Mouse (Mus musculus) hindbrain, postnatal 0 days (tissue): ENCODE measurements around the gene Slc26a11. TPM values are rescaled to one million over a fixed set of nuclear protein-coding genes. Genes with fewer than 3 reads are reported as not detected.
A peak's percentile ranks its signal among the peaks of the same experiment; 100 is the strongest.

Experiments used
- ATAC-seq: fragments of 200-750 bp; cut with Nextera tagmentation; 2 replicates; pipeline ENCODE4 v1.8.0; 2017; ENCODE audit warnings: mild to moderate bottlenecking, moderate TSS enrichment, moderate library complexity
- DNase-seq: peaks from one replicate; pipeline ENCODE4 v3.0.0-alpha.2; 2015; ENCODE audit warnings: low spot score
- H3K27ac ChIP-seq: fragments of 300-500 bp; sonication (generic); 2 replicates; pipeline ENCODE4 v1.5.1; 2014; ENCODE audit warnings: mild to moderate bottlenecking
- H3K27me3 ChIP-seq: fragments of 300-500 bp; sonication (generic); 2 replicates; pipeline ENCODE4 v1.6.1; 2014; ENCODE audit warnings: low read length, mixed read lengths; ENCODE audit not compliant: insufficient read depth
- H3K36me3 ChIP-seq: fragments of 300-500 bp; sonication (generic); 2 replicates; pipeline ENCODE4 v1.6.1; 2014; ENCODE audit warnings: low read length, mixed read lengths; ENCODE audit not compliant: insufficient read depth
- H3K4me1 ChIP-seq: fragments of 300-500 bp; sonication (generic); 2 replicates; pipeline ENCODE4 v1.6.1; 2014; ENCODE audit warnings: antibody characterized with exemption, low read length, mixed read lengths; ENCODE audit not compliant: insufficient read depth
- H3K4me2 ChIP-seq: fragments of 300-500 bp; sonication (generic); 2 replicates; pipeline ENCODE4 v1.6.1; 2014; ENCODE audit warnings: low read depth, mild to moderate bottlenecking, low read length, moderate library complexity, mixed read lengths
- H3K4me3 ChIP-seq: fragments of 300-500 bp; sonication (generic); 2 replicates; pipeline ENCODE4 v1.5.1; 2014; ENCODE audit warnings: low read length
- H3K9ac ChIP-seq: fragments of 300-500 bp; sonication (generic); replicated peaks from 2 replicates; pipeline ENCODE4 v1.6.1; 2014; ENCODE audit warnings: mild to moderate bottlenecking, low read length, moderate library complexity, mixed read lengths
- H3K9me3 ChIP-seq: fragments of 300-500 bp; sonication (generic); 2 replicates; pipeline ENCODE4 v1.6.1; 2016; ENCODE audit warnings: low read length, mixed read lengths
- CTCF ChIP-seq: IDR thresholded peaks from 2 replicates; pipeline ENCODE4 v1.5.1; 2016; ENCODE audit warnings: antibody characterized with exemption, control low read depth, low read depth
- WGBS: fragments of 180-500 bp; shearing (Covaris S2); extraction: QIAGEN DNeasy Blood & Tissue Kit; methylation state at CpG from one replicate; pipeline ENCODE4 v1.1.7; 2014; 5-methylcytosine and 5-hydroxymethylcytosine counted together
- polyA plus RNA-seq: library from polyadenylated mRNA; unstranded; fragments of >200 nt; fragmentation: Nextera tagmentation; extraction: Ambion mirVana; gene quantifications from 2 replicates; pipeline ENCODE4 v1.2.1, GENCODE M21; 2015
- total RNA-seq: library from RNA; depleted of rRNA; stranded (reverse); fragments of >200 nt; gene quantifications from 2 replicates; pipeline ENCODE4 v1.2.3, GENCODE M21; 2014

The Slc26a11 gene
- total and polyA plus RNA-seq, 2 experiments from 2014 or later = 5.7 to 6.7 TPM

GRCm38 (mm10) chr11:119339637-119340036, 15.7 kb upstream of the Slc26a11 start:
- Histone ChIP-seq H3K36me3 (no peaks in the 10 kb centered on the region), H3K27ac (no peak overlapping the region), H3K9ac (no peak overlapping the region), H3K4me2 (no peak overlapping the region), H3K4me1 (no peaks in the 10 kb centered on the region), H3K4me3 (no peak overlapping the region), H3K27me3 (no peaks in the 10 kb centered on the region), H3K9me3 (no peaks in the 10 kb centered on the region)
- DNase-seq = peak; percentile 93
- 10% methylated on average over 5 of the region's 5 CpGs for WGBS
- peak; percentile 91 for TF ChIP-seq CTCF
- peak; percentile 65 for ATAC-seq

- H3K9me3 ChIP-seq = no peaks in the 10 kb centered on the region
- H3K4me1 ChIP-seq = no peaks in the 10 kb centered on the region
- no peak overlapping the region for H3K27ac ChIP-seq
- no peak for TF ChIP-seq CTCF
- ATAC-seq = no peak
- H3K36me3 ChIP-seq = no peaks in the 10 kb centered on the region
- no peaks in the 10 kb centered on the region for H3K27me3 ChIP-seq
- no peak overlapping the region for H3K4me3 ChIP-seq
- no peak overlapping the region for H3K4me2 ChIP-seq
- no peak for DNase-seq
- no peak overlapping the region for H3K9ac ChIP-seq
- WGBS = 84% methylated on average over 8 of the region's 8 CpGs
Observed at GRCm38 (mm10) chr11:119344178-119344577, 11.2 kb upstream of the Slc26a11 start.

GRCm38 (mm10) chr11:119344865-119345264, 10.5 kb upstream of the Slc26a11 start:
- no peaks in the 10 kb centered on the region for H3K4me1 ChIP-seq
- H3K4me3 ChIP-seq = no peak overlapping the region
- H3K27ac ChIP-seq = no peak overlapping the region
- 66% methylated on average over 6 of the region's 6 CpGs for WGBS
- no peak overlapping the region for H3K4me2 ChIP-seq
- H3K27me3 ChIP-seq = no peaks in the 10 kb centered on the region
- H3K9me3 ChIP-seq = no peaks in the 10 kb centered on the region
- no peak for TF ChIP-seq CTCF
- ATAC-seq (no peak), DNase-seq (no peak)
- H3K36me3 ChIP-seq = no peaks in the 10 kb centered on the region
- no peak overlapping the region for H3K9ac ChIP-seq

- no peak overlapping the region for H3K4me3 ChIP-seq
- H3K9me3 ChIP-seq = no peaks in the 10 kb centered on the region
- H3K27me3 ChIP-seq = no peaks in the 10 kb centered on the region
- ATAC-seq (no peak), DNase-seq (no peak)
- H3K9ac ChIP-seq = no peak overlapping the region
- WGBS = 90% methylated on average over 4 of the region's 4 CpGs
- H3K4me1 ChIP-seq = no peaks in the 10 kb centered on the region
- TF ChIP-seq CTCF = no peak
- H3K36me3 ChIP-seq = no peaks in the 10 kb centered on the region
- no peak overlapping the region for H3K4me2 ChIP-seq
- H3K27ac ChIP-seq = no peak overlapping the region
Observed at GRCm38 (mm10) chr11:119347125-119347524, 8.2 kb upstream of the Slc26a11 start.

GRCm38 (mm10) chr11:119352113-119352512, 3.2 kb upstream of the Slc26a11 start:
- H3K4me3 ChIP-seq = no peak overlapping the region
- H3K4me1 ChIP-seq = peaks cover 13% of the 10 kb centered on the region
- no peaks in the 10 kb centered on the region for H3K36me3 ChIP-seq
- H3K9me3 ChIP-seq = no peaks in the 10 kb centered on the region
- no peaks in the 10 kb centered on the region for H3K27me3 ChIP-seq
- TF ChIP-seq CTCF = no peak
- no peak overlapping the region for H3K27ac ChIP-seq
- ATAC-seq (no peak), DNase-seq (no peak)
- H3K9ac ChIP-seq = no peak overlapping the region
- 78% methylated on average over 7 of the region's 7 CpGs for WGBS
- no peak overlapping the region for H3K4me2 ChIP-seq

GRCm38 (mm10) chr11:119353946-119354345, 1.4 kb upstream of the Slc26a11 start:
- WGBS = 76% methylated on average over 4 of the region's 4 CpGs
- no peaks in the 10 kb centered on the region for H3K36me3 ChIP-seq
- H3K9ac ChIP-seq = no peak overlapping the region
- H3K4me3 ChIP-seq = no peak overlapping the region
- no peaks in the 10 kb centered on the region for H3K9me3 ChIP-seq
- no peak overlapping the region for H3K4me2 ChIP-seq
- DNase-seq (no peak), ATAC-seq (no peak)
- H3K27me3 ChIP-seq = no peaks in the 10 kb centered on the region
- no peak for TF ChIP-seq CTCF
- H3K27ac ChIP-seq = no peak overlapping the region
- peaks cover 13% of the 10 kb centered on the region for H3K4me1 ChIP-seq

- Histone ChIP-seq H3K4me1 (peaks cover 13% of the 10 kb centered on the region), H3K27ac (peak overlapping the region; percentile 68; the same call in 1 of the 2 replicates), H3K27me3 (no peaks in the 10 kb centered on the region), H3K36me3 (no peaks in the 10 kb centered on the region), H3K9ac (peak overlapping the region; percentile 65), H3K4me3 (peak overlapping the region; percentile 63), H3K9me3 (no peaks in the 10 kb centered on the region), H3K4me2 (peak overlapping the region; percentile 98)
- TF ChIP-seq CTCF = no peak
- 8% methylated on average over 17 of the region's 23 CpGs for WGBS
- no peak; the same call in 1 of the 2 replicates for ATAC-seq
- peak; percentile 8 for DNase-seq
Observed at GRCm38 (mm10) chr11:119354798-119355442, 437 bp upstream of the Slc26a11 start.
